Mouse (Mus musculus): Measurements from ENCODE around the gene Meaf6.

DNA sequence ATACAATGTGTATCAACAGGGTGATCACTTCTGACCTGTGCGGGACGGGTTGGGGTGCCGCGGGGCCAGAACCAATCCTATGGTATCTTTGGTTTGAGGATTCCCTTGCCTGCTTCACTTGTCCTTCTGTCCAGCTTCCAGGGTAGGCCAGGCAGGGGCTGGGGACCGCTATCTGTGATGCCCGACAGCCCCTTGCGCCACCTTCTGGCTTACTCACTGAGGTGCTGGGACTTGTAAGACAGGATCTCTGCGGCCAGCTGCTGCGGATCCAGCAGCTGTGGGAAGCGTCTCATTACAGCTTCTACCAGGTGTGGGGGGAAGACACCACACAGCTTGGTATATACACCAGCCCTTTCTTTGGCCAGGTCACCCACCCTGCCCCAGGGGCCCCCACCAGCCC lies 34.1 kb downstream of the Meaf6 start:
- TF ChIP-seq CTCF (IDR thresholded peaks at IDR 0.05; ENCODE audit: low read depth, low read length) (peak; percentile 56), POLR2A (IDR thresholded peaks at IDR 0.05; ENCODE audit: insufficient read depth, low read length) (no peak), EP300 (IDR thresholded peaks at IDR 0.05; ENCODE audit: insufficient read depth, low read depth, low read length) (no peak)

Data from ES-Bruce4 (cell line).